Mouse (Mus musculus): ENCODE measurements around the gene Hoxb6.

DNA sequence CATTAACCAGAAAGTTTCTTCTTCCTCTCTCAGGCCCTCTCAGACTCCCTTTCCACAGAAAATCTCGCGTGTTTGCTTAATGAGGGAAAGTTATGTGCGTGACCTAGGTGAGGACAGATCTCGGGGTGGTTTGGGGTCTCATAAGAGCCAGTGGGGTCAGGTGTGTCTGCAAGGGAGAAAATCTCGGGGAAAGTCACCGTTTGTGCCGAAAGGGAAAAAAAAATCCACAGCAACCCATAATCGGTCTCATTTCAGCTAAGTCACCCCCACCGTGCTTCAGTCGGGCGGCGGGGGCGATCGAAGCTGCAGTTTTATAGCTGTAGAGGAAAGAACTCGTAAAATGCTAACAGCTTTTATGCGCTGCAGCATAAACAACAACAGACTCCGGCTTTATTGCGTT, 10.9 kb upstream of the Hoxb6 start:
- TF ChIP-seq POLR2AphosphoS2 (IDR thresholded peaks at IDR 0.05; ENCODE audit: low read depth, low read length): no peak
- no peak for TF ChIP-seq E2F4 (IDR thresholded peaks at IDR 0.05; ENCODE audit: insufficient replicate concordance, low read depth, low read length)
- TF ChIP-seq ZNF384 (IDR thresholded peaks at IDR 0.05; ENCODE audit: low read depth, low read length): no peak
- TF ChIP-seq HCFC1 (IDR thresholded peaks at IDR 0.05; ENCODE audit: low read depth, low read length): no peak
- TF ChIP-seq CTCF (conservative IDR thresholded peaks at IDR 0.05 in 1 of 2, IDR thresholded peaks at IDR 0.05 in 1 of 2; ENCODE audit: low read depth in 2 of 2, low read length in 2 of 2): no peak
- TF ChIP-seq KAT2A (IDR thresholded peaks at IDR 0.05; ENCODE audit: insufficient replicate concordance, low read length): no peak
- TF ChIP-seq MXI1 (IDR thresholded peaks at IDR 0.05; ENCODE audit: low read depth, low read length): no peak
- no peak for TF ChIP-seq TCF12 (IDR thresholded peaks at IDR 0.05; ENCODE audit: low read depth, low read length)
- no peak for TF ChIP-seq IRF4 (IDR thresholded peaks at IDR 0.05; ENCODE audit: low read depth, low read length)
- no peak for TF ChIP-seq POLR2A (IDR thresholded peaks at IDR 0.05; ENCODE audit: low read depth, low read length)
- TF ChIP-seq ZMIZ1 (IDR thresholded peaks at IDR 0.05; ENCODE audit: low read depth, low read length): no peak
- no peak for TF ChIP-seq SMC3 (IDR thresholded peaks at IDR 0.05; ENCODE audit: low read depth, low read length)
